Mouse (Mus musculus) heart, postnatal 36 days (tissue): ENCODE measurements around the gene E030030I06Rik. TPM values are rescaled to one million over a fixed set of nuclear protein-coding genes. Genes with fewer than 3 reads are reported as not detected.

Source experiments
- total RNA-seq, 2 experiments: library from RNA; stranded (reverse); gene quantifications; 2 replicates each; pipeline ENCODE4 v1.2.3; 2021

Gene E030030I06Rik
- total RNA-seq, 2 experiments from 2014 or later: 1.00 to 2.0 TPM

Other genes with a start within 250 kb of the E030030I06Rik start
- not detected for gene 4930444G20Rik, start 81.2 kb downstream of the E030030I06Rik start, total RNA-seq
- gene Raet1e, start 9.3 kb upstream of the E030030I06Rik start, total RNA-seq: not detected
- not detected for gene H60b, start 9.3 kb upstream of the E030030I06Rik start, total RNA-seq
- not detected for gene Raet1d, start 211.3 kb upstream of the E030030I06Rik start, total RNA-seq